Mouse (Mus musculus): ENCODE measurements around the gene Apoe.
A peak's percentile ranks its signal among the peaks of the same experiment; 100 is the strongest.

The Apoe gene

DNA sequence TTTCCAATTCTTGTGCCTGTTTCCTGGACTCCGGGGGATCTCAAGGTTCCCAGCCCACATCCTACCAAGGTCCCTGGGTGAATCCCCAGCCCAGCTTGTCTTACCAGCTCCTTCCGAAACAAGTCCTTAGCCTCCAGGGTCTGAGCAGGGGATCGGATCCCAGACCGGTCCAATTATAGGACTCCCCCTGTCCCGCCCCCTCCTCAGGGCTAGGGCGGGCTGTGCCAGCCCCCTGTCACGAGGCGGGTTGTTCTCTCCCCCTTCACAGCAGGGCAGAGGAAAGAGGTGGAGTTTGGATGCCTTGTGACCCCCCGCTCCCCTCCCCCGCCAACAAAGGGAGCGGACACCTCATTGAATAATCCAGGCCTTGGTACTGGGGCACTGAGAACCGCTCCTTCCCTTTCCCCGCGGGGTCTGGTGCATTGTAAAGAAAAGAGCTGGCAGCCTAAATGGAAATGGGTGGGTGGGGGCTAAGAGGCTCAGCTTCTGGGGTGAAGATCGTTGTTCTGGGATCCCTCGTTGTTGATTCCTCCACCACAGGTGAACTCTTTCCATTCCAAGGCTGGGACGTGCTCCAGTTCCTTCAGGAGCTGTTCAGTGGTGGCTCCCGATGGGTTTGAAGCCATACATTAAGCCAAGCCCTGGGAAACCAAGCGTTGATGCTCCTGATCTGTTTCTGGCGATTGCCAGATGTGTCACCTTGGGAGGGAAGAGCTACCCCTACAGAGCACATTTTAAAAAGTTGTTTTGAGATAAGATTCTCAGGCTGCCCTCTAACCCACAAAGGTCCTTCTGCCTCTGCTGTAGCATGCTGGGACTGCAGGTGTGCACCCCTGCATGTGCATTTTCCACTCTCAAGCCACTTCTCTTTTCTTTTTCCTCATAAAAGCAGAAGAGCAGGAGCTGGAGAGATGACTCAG lies at the start of gene Apoe:
Apoe (minus strand) TSS at position 282 of the 920 bp plus-strand sequence.
- DNase-seq (ENCODE audit: low spot score): peak; percentile 56

DNA sequence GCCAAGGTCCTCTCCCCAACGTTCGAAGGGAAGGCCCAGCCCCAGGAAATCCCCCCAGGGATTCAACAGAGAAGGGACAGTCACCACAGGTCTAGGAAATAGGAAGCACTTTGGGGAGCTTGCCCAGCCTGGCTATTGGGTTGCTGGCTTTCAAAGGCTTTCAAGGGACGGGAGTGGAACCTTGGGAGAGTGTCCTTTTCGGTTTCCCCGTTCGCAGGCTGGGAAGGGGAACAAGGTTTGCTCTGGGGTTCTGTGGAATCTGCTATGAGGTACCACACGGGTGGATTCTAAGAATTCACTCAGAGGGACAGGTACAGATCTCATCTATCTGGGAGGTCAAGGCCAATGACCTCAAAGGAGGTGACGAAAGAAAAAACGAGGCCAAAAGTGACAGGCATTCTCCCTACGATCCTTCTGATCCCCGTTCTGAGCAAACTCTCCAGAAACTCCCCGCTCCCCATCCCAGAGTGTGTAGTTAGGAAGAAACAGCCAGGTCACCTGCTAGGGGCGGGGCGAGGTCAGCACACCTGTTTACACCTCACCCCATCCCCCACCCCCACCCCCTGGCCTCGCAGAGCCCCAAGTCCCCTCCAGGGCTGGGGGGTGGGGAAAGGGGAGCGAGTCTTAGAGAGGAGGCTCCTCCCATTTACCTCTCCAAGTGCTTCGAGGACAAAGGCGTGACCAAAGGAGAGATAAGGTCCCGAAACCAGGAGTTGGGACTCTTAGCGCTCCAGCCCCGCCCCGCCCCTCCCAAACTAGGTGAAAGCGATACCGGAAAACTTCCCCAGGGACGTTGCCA lies 48.6 kb upstream of the Apoe start:
- peak; percentile 45 for DNase-seq (ENCODE audit: low spot score)

DNA sequence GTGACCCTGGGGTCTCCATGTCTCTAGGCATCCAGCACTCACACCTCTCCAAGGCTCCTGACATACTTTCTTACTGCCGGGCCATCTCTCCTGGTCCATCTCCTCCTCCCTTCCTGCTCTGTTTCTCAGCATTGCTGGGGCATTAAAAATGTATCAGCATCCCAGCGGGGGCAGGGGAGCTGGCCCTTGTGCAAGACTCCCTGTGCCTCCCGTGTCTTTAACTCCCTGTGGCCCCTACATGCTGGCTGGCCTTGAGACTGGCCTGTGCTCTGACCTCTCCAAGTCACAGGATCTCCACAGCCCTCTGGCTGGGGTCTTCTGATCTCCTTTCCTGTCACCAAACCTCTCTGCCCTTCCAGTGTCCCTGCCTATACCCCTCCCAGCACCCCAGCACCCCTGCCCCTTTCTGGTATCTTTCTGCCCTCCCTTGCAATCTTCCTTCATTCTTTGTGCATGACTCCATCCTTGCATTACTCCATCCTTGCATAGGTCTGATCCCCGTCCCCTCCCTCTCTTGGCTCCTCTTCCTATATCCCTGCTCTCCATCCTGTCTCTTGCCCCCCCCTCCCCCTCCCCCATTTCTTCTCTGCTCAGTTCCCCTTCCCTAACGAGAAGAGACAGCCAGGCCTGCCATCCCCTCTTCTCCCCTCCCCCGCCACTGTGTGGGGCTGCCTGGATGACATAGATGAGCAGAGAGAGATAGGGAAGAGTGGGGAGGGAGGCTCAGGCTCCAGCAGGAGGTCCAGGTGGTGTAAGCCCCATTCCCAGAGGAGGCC lies 47.6 kb upstream of the Apoe start:
- no peak for DNase-seq (ENCODE audit: low spot score)

DNA sequence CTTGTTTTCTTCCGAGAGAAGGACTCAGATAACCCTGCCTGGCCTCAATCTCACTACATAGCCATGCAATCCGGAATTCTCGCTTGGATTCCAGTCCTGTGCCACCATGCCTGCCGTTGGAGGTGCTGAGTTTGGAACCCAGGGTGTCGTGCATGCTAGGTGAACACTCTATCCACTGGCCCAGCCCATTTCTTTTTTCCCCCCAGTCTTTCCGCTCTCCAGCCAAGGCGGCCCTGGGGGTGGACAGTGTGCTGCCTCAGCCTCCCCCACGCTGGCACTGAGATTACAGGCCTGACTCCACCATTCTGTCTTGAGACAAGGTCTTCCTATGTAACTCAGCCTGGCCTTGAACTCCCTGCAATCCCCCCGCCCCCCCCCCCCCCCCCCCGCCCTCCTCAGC lies 47.0 kb upstream of the Apoe start:
- DNase-seq (ENCODE audit: low spot score): no peak

DNA sequence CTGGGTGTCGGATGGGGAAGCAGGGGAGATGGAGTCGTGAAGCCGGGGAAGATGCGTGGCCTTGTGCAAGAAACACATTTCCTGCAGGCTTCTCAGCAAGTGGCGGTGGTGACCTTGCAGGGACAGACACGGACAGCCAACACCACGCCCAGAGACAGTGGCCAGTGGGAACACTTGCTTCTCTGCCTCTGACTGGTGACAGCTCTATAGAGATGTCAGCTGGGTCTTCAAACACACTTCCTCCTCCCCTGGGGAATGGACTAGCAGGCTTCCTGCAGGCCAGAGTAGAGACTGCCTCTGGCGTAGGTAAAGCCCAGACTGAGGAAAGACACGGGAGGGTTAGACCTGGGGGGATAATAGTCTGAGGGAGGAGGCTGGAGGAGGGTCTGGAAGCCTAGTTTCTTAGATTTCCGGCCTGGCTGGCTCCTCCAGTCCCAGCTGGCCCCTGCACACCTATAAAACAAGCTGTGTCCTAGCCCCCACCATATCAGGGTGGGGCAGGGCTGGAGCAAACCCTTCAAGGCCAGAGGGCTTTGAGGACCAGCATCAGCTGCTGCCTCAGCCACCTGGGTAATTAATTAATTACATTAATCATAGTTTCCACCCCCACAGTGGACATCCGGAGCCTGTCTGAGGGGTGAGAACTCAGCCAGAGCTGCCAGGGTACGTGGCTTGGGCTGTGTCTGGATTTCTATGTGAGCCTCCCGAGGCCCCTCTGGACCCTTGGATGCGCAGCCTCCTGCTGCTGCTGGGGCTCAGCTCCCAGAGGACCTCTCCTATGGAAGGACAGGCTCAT lies 45.8 kb upstream of the Apoe start:
- peak; percentile 33 for DNase-seq (ENCODE audit: low spot score)

DNA sequence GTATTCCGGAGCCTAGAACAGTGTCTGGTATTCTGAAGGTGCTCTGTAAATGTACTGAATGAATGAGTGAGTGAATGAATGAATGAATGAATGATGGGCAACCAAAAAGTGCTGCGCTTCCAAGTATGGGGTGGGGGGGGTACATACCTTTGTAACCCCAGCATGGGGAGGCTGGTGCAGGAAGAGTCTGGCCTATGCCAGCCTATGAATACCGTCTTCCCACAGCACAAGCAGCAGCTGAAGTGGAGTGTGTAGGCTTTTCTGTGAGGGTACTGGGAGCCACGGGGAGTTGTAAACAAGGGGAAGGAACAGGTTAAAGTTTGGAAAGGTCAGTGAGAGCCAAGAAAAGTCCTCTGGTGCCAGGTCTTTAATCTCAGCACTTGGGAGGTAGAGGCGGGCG lies 44.8 kb upstream of the Apoe start:
- no peak for DNase-seq (ENCODE audit: low spot score)

DNA sequence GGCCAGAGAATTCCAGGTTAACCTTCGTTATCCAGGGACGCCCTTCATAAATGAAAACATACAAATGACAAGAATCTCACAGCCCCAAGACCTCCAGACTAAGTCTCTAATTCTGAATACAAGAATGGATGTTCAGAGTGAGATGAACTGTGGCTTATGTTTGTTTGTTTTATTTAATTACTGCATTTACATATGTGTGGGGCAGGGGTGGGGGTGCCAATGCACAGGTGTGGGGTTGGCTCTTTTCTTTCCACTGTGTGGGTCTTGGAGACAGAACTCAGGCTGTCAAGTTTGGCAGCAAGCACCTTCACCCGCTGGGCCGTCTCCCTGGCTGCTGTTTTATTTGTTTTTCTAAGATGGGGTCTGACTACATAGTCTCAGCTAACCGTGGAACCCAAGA lies 43.5 kb upstream of the Apoe start:
- DNase-seq (ENCODE audit: low spot score): no peak

DNA sequence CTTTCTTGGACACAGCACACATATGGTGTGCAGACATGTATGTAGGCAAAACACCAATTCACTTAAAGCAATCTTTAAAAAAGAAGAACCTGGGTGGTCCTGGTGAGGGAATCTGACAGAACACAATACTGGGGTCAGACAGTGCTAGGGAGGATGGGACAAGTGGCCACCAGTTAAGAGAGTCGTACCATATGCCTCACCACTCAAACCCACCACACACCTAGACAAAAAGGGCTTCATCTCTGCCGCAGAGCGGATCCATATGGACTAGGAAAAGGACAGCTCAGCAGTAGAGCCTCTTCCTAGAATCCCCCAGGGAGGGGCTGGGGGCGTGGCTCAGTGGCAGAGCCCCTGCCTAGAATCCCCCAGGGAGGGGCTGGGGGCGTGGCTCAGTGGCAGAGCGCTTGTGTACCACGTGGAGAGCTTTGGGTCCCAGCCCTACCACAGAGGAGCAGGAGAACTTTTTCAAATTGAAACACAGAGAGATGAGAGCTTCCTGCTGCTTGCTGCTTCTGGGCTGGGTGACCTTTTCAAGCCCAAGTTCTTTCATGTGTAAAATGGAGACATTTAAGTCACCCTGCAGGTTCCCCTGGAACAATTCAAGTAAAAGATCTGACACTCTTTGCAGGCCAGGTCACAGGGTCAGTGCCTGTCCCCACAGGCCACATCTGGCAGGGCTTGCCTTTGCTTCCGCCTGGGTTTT lies 42.5 kb upstream of the Apoe start:
- DNase-seq (ENCODE audit: low spot score): peak; percentile 76

DNA sequence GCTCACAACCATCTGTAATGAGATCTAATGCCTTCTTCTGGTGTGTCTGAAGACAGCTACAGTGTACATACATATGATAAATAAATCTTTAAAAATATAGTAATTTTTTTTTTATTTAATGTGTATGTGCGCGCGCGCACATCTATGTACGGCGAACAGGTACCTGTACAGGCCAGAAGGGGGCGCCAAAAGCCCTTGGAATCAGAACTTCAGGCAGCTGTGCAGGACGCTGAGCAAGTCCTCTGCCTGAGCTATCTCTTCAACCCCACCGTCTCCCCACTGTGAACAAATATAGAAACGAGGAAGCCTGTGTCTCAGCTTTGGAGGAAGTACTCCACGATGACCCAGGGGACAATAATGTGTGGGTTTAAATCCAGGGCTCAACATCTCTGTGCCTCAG lies 41.3 kb upstream of the Apoe start:
- no peak for DNase-seq (ENCODE audit: low spot score)

DNA sequence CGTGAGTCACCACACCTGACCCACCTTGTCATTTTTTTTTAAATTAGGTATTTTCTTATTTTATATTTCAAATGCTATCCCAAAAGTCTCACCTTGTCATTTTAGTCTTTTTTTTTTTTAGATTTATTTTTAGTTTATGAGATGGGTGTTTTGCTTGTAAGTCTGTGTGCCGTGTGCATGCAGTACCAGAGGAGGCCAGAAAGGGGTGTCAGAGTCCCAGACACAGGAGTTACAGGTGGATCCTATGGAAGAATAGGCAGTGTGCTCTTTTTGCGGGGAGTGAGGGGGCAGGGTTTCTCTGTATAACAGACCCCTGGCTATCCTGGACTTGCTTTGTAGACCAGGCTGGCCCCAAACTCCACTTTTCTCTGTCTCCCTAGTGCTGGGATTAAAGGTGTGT lies 39.8 kb upstream of the Apoe start:
- no peak for DNase-seq (ENCODE audit: low spot score)

DNA sequence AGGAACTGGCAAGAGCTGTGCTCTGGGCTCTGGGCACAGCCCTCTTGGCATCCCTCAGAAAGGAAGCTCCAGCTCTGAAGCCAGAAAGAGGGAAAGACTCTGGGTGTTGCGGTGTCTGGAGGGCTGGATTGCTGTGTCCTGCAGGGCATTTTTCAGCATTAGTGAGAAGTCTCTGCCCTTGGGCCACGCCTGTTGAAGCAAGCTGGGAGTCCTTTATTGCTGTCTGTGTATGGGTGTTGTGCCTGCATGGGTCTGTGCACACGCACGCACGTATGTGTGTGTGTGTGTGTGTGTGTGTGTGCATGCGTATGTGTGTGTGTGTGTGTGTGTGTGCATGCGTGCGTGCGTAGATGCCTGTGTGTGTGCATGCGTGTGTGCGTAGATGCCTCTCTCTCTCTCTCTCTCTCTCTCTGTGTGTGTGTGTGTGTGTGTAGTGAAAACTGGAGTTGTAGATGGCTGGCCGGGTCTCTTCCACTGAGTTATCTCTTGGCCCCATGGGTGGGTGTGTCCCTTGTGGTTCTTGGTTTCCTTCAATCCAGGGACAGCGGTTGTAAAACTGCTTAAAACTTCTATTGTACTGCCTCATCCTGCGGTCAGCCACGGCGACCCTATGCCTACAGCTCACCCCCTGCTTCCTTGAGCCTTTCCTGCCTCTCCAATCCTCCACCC lies 37.5 kb upstream of the Apoe start:
- DNase-seq (ENCODE audit: low spot score): no peak

DNA sequence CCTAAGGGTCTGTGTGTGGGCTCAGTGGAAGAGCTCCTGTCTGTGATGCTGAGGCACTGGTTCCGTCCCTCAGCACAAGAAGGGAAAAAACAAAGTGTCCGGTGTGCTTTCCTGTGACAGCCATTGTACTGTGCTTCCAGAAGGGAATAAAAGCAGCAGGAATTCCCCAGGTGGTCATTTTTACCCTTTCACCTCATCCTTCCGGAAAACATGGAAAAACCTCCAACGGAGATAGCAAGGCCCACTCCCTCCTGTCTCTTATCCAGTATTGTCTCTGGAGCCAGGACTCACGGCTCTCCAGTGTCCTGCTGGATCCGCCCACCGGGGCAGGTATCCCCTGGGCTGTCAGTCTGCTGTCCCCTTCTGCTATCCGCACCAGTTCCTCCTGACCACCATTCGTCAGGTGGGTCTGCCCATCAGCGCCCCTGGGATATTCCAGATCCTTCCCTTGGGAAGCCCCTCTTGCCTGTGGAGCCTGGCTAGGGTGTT lies 35.2 kb upstream of the Apoe start:
- no peak for DNase-seq (ENCODE audit: low spot score)

DNA sequence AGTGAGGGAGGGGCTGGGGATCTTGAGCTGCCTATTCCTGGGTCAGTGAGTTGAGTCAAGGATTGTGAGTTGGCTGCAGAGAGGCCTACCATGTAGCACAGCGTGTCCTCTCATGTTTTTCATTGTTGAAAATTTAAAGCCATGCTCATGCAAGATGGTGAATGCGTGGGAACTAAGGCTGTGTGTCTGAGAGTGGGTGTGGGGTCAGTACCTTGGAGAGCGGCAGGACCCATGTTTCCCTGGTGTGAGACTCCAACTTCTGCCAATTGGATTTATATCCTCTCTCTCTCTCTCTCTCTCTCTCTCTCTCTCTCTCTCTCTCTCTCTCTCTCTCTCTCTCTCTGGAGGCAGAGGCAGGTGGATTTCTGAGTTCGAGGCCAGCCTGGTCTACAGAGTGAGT lies 27.6 kb upstream of the Apoe start:
- no peak for DNase-seq (ENCODE audit: low spot score)

DNA sequence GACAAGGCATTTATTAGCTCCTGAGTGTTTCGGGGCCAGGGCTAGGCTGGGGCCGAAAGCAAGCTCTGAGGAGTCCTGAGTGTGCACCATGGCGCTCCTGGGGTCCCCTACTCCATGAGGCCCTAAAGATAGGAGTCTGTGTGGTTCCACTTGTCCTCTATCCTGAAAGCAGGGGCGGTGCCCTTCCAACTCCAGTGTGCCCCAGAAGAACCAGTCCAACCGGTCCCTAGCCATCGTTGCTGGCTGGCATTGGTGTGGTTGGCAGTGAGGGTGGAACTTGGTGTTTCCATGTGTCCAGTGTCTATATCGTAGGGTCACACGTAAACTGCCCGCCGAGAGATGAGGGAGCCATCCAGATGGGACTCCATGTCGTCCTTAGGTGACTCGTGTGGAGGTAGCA lies 25.2 kb upstream of the Apoe start:
- DNase-seq (ENCODE audit: low spot score): no peak

DNA sequence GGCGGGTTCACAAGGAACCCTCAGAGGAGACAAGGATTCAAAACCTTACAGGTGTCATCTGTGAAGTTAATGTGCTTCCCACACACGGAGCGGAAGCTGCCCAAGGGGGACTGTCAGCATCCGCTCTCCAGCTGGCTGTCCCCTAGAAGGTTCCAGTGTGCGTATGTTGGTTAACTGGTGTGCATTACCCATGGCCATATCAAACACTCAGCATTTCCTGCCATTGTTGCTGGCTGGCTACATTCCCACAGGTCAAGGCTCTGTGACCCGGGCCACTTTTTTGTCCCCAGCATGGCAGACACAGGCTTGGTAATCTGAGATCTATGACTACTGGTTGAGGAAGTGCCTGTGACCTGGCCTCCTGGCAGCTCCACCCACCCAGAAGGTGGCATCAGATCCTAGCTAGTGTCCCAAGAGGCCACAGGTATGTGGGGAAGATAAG lies 23.8 kb upstream of the Apoe start:
- peak; percentile 28 for DNase-seq (ENCODE audit: low spot score)

DNA sequence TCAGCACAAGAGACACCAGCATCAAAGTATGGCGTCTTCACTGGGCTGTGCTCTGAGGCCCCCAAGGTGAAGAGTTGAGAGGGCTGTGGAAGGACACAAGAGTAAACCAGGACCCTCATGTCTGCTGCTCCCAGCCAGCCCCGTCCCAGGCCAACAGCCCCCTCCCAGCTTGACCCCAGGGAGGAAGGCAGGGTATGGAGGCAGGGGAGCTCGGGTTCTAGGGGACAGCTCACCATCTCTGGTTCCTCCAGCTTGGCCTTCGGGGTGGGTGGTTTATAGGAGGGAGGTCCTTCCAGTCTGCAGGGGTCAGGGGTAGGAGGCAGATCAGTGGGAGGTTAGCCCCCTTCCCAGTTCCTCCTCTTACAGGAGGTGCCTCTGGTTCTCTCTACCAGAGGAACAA lies 20.2 kb upstream of the Apoe start:
- DNase-seq (ENCODE audit: low spot score): no peak

DNA sequence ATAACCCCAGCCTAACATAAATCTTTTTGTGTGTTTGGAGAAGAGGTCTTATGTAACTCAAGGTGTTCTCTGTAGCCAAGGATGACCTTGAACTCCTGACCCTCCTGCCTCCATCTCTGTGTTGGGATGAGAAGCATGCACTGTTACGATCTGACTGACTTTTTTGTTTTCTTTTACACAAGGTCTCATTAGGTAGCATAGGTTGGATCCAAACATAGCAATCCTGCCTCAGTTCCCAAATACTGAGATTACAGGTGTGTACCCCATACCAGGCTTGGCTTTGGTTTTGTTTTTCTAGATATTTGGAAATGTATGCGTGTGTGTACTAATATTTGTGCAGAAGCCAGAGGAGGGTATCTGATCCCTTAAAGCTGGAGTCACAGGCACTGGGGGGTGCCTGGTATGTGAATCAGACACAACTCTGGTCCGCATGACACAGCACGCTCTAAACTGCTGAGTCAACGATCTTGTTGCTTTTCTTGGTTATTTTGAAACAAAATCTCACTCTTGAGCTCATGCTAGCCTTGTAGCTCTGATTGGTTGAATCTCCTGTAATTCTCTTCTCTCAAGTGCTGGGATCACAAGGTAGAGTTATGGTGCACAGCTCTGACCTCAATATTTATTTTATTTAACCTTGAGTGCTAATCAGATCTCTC lies 19.4 kb upstream of the Apoe start:
- DNase-seq (ENCODE audit: low spot score): no peak

DNA sequence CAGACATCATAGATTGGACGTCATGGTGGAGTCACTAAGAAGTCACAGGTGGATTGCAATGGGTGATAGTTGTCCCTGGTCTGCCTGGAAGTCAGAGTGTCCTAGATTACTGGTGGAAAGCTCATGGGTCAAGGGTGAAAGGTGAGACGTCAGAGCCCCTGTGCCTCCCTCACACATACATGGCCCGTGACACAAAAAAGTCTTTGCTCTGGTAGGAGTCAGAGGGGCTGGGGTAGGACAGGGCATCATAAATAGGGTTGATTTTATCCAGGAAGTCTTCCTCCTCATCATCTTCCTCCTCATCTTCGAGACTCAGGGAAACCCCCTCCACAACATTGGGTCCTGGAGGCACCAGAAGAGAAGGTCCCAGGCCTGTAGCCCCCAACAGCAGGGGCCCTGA lies 18.4 kb upstream of the Apoe start:
- no peak for DNase-seq (ENCODE audit: low spot score)

DNA sequence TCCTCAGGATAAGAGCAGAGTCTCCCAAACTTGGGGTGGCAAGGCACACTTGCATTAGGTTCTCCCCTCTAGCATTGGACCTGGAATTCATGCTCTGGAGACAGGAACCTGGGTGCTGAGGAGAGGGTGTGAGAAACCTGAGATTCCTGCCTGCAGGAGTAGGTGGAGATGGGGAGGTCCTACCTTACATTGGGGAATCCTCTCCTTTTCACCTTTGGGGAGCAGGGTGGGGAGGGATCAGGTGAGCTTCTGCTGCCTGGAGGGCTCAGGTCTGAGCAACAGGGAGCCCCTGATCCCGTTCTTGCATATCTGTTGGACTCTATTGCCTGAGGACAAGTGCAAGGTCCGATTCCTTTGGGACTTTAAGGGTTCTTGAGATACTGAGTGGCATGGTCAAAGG lies 17.8 kb upstream of the Apoe start:
- DNase-seq (ENCODE audit: low spot score): no peak

All from embryo, embryonic 10 days (tissue).